ENCODE assay signal across 25 mouse cellular contexts in the genomic region with DNA sequence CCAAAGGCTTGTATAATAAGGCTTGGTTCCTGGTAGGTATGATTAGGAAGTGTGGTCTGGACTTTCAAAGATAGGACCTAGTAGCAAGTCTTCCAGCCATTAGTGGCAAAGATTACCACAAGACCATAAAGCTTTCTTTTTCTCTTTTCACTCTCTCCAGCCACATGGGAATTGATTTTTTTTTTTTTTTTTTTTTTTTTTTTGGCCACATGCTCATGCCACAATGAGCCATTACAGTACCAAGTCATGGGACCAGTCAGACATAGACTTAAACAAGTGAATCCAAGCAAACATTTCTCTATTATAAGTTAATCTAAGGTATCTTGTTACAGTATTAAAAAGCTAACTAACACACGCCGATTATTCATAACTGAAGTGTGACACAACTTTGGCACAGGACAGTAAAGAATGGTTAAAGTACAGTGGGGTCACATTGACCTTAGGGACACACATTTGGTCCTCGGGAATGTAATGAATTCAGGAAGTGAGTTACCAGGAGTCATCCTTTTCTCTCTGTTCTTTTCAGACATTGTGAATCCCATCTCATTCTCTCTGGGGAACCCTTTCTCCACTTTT. TPM values are rescaled to one million over a fixed set of nuclear protein-coding genes. Genes with fewer than 3 reads are reported as not detected.
A peak's percentile ranks its signal among the peaks of the same experiment; 100 is the strongest.
DNase-seq lines count a peak whose midpoint lies in the region; ATAC-seq and TF ChIP-seq lines count a peak whose summit lies in the region.
"Had no signal": no experiment of that assay in that cellular context is flagged by ENCODE, and none has a peak within 500 bp of the region (broad histone marks: within the 10 kb centered on the region; RNA-seq: fewer than 3 reads in every experiment).

No protein-coding gene starts in this region.

- H3K4me1 ChIP-seq in CH12.LX (ENCODE audit: control insufficient read depth in 1 of 2, insufficient read depth in 2 of 2) = peaks cover 0 to 15% of the 10 kb centered on the region in 2 experiments; a peak in 3 of 4 replicates
- H3K4me1 ChIP-seq in embryonic fibroblast, embryonic 13.5 days (ENCODE audit: control insufficient read depth, insufficient read depth, low read length) = 0 out of 2 replicates have a peak, but pooled peaks cover 2% of the 10 kb centered on the region
- H3K4me1 ChIP-seq: embryonic facial prominence, embryonic 10.5 days; embryonic facial prominence, embryonic 12.5 days had no signal

- H3K27ac ChIP-seq in CH12.LX (ENCODE audit: insufficient read depth, low read depth) = no peak overlapping the region
- peak overlapping the region; percentile 19; the same call in 1 of the 2 replicates for H3K27ac ChIP-seq in embryonic fibroblast, embryonic 13.5 days (ENCODE audit: insufficient read depth, low read length)
- H3K27ac ChIP-seq: embryonic facial prominence, embryonic 10.5 days; embryonic facial prominence, embryonic 12.5 days; forebrain, embryonic 10.5 days; forebrain, embryonic 12.5 days had no signal

- TF ChIP-seq POLR2A in CH12.LX (IDR thresholded peaks at IDR 0.05; ENCODE audit: low read depth, low read length) = no peak
- no peak for TF ChIP-seq POLR2A in embryonic fibroblast, embryonic 13.5 days (IDR thresholded peaks at IDR 0.05; ENCODE audit: low read depth, low read length)

- H3K4me2 ChIP-seq in CH12.LX (ENCODE audit: insufficient read depth, low read depth, poor library complexity, severe bottlenecking) = no peak overlapping the region
- H3K4me2 ChIP-seq: embryonic facial prominence, embryonic 12.5 days; forebrain, embryonic 12.5 days had no signal

- H3K9me3 ChIP-seq in CH12.LX (replicated peaks; ENCODE audit: low read length) = no peaks in the 10 kb centered on the region
- H3K9me3 ChIP-seq: embryonic facial prominence, embryonic 10.5 days; embryonic facial prominence, embryonic 12.5 days; forebrain, embryonic 10.5 days; forebrain, embryonic 12.5 days had no signal

- no peaks in the 10 kb centered on the region for H3K36me3 ChIP-seq in CH12.LX (replicated peaks in 1 of 2; ENCODE audit: control insufficient read depth in 1 of 2, insufficient read depth in 1 of 2, low read length in 1 of 2)
- H3K36me3 ChIP-seq: embryonic facial prominence, embryonic 10.5 days; embryonic facial prominence, embryonic 12.5 days; forebrain, embryonic 10.5 days; forebrain, embryonic 12.5 days had no signal

- TF ChIP-seq RAD21 in CH12.LX (IDR thresholded peaks at IDR 0.05; ENCODE audit: low read depth, low read length) = no peak

- in situ Hi-C loops in CH12.LX (cut with MboI; ENCODE audit: low pct_ligation_motif_present, low pct_unique_long_range_greater_than_20kb, low sequenced_read_pairs) = no loop called here

- H3K9ac ChIP-seq in CH12.LX (ENCODE audit: insufficient read depth, low read depth) = no peak overlapping the region
- H3K9ac ChIP-seq: embryonic facial prominence, embryonic 12.5 days; forebrain, embryonic 12.5 days; forebrain, postnatal 0 days had no signal

- DNase-seq in 3134 (ENCODE audit: extremely low read depth, insufficient read length, low spot score) (peak; percentile 65), 3T3-L1 (ENCODE audit: low read depth, low spot score) (peak; percentile 58), CH12.LX (ENCODE audit: extremely low read depth) (no peak)
- no peak for DNase-seq in gastrocnemius, postnatal 10 days
- DNase-seq in kidney, postnatal 36 days = no peak
- no peak for DNase-seq in layer of hippocampus, adult 18-20 months (ENCODE audit: low spot score in 2 of 2)
- DNase-seq: adrenal gland, adult 8-10 months; adrenal gland, postnatal 14 days; adrenal gland, postnatal 36 days; cerebellum, adult 11-12 months; cerebellum, adult 2 months; cerebellum, adult 9-10 months; cerebellum, postnatal 10 days; cerebellum, postnatal 25 days; forebrain, postnatal 0 days had no signal

- dilution Hi-C loops in CH12.LX (cut with MboI; ENCODE audit: extremely low pct_ligation_motif_present, extremely low pct_unique_long_range_greater_than_20kb, low sequenced_read_pairs) = no loop called here

- no peaks in the 10 kb centered on the region for H3K79me2 ChIP-seq in CH12.LX (replicated peaks; ENCODE audit: control insufficient read depth, extremely low read depth, insufficient read depth, poor library complexity, severe bottlenecking)

- no peak for TF ChIP-seq CTCF in CH12.LX (conservative IDR thresholded peaks at IDR 0.05 in 1 of 2, IDR thresholded peaks at IDR 0.05 in 1 of 2; ENCODE audit: low read depth in 2 of 2, low read length in 2 of 2)
- no peak for TF ChIP-seq CTCF in embryonic fibroblast, embryonic 13.5 days (IDR thresholded peaks at IDR 0.05; ENCODE audit: borderline replicate concordance, insufficient read depth, low read length)

- TF ChIP-seq EP300 in CH12.LX (IDR thresholded peaks at IDR 0.05; ENCODE audit: low read length) = no peak; the same call in 1 of the 2 replicates

- no peak for ATAC-seq in megakaryocyte-erythroid progenitor cell, adult 5-6 weeks (replicated peaks; ENCODE audit: low FRiP score, low TSS enrichment, poor library complexity, severe bottlenecking)
- ATAC-seq: activated CD4-positive, CD25-positive, alpha-beta regulatory T cell, adult 4 months; CD4-positive, CD25-positive, alpha-beta regulatory T cell, adult 4 months; forebrain, embryonic 14.5 days; forebrain, postnatal 0 days had no signal

- no peak overlapping the region for H3K4me3 ChIP-seq in CH12.LX (replicated peaks in 1 of 3; ENCODE audit: low read depth in 2 of 3, low read length in 2 of 3, poor library complexity in 1 of 3)
- H3K4me3 ChIP-seq in embryonic fibroblast, embryonic 13.5 days (ENCODE audit: insufficient read depth, low read length) = no peak overlapping the region
- H3K4me3 ChIP-seq: embryonic facial prominence, embryonic 10.5 days; embryonic facial prominence, embryonic 12.5 days; erythroblast, embryonic 14.5 days; forebrain, embryonic 10.5 days; forebrain, embryonic 12.5 days had no signal

- no peaks in the 10 kb centered on the region for H3K27me3 ChIP-seq in CH12.LX (replicated peaks)
- H3K27me3 ChIP-seq: embryonic facial prominence, embryonic 12.5 days; forebrain, embryonic 12.5 days had no signal

TF ChIP-seq in CH12.LX, 34 proteins besides CTCF, POLR2A, EP300 and RAD21:
- TF ChIP-seq ZNF384 (IDR thresholded peaks at IDR 0.05; ENCODE audit: low read depth, low read length) (peak; percentile 98), BHLHE40 (IDR thresholded peaks at IDR 0.05; ENCODE audit: low read depth, low read length) (peak; percentile 76), USF2 (conservative IDR thresholded peaks at IDR 0.05; ENCODE audit: low read depth, low read length) (peak; percentile 24; the same call in 1 of the 2 replicates), CHD2 (IDR thresholded peaks at IDR 0.05; ENCODE audit: low read length) (no peak), MYC (IDR thresholded peaks at IDR 0.05; ENCODE audit: low read depth, low read length) (peak; percentile 60; the same call in 1 of the 2 replicates)

RNA-seq across cellular contexts. Expression of a gene that starts 13.4 kb away (rescaled TPM):
- total RNA-seq in CH12.LX (2012; rRNA removed) (63.4 and 71.7 TPM in 2 replicates), CH12.LX (2014; rRNA removed) (143 and 153 TPM in 2 replicates)
- 130 and 134 TPM in 2 replicates for polyA plus RNA-seq in CH12.LX (2012; ENCODE audit: insufficient read length, low read depth)
- polyA plus RNA-seq in embryonic fibroblast, embryonic 13.5 days (2011; ENCODE audit: insufficient read length, low read depth, missing spikeins) = 66.1 and 77.8 TPM in 2 replicates
- total RNA-seq in gastrocnemius, postnatal 10 days (2021) = 100 to 1,000 TPM; 161 to 166 TPM
- total RNA-seq in layer of hippocampus, adult 18-20 months (2021) = 1,000 to 10,000 TPM; 1,235 to 1,382 TPM
- 19.5 and 19.6 TPM in 2 replicates for total RNA-seq in megakaryocyte-erythroid progenitor cell, adult 5-6 weeks (2014; fragmentation: Nextera tagmentation)
- 20.2 and 34.7 TPM in 2 replicates for total RNA-seq in megakaryocyte-erythroid progenitor cell, adult 5-6 weeks (2017)

Comparison
In these comparisons a context has a peak if more than half of its experiments do, and no peak if none do; other contexts are left out.
1. DNase-seq: peak in 3134 (single experiment) and 3T3-L1 (single experiment); none in CH12.LX (single experiment), gastrocnemius, postnatal 10 days (single experiment), kidney, postnatal 36 days (0 of 2) and layer of hippocampus, adult 18-20 months (0 of 2).
2. RNA of a gene that starts 13.4 kb away (total RNA-seq): 1,235 to 1,382 TPM in layer of hippocampus, adult 18-20 months; 161 to 166 TPM in gastrocnemius, postnatal 10 days, 63.4 to 153 TPM in CH12.LX and 19.5 to 34.7 TPM in megakaryocyte-erythroid progenitor cell, adult 5-6 weeks; every median in the first group is over 4 times any median in the second.